Mouse (Mus musculus): ENCODE results near the gene Ldha. TPM values are rescaled to one million over a fixed set of nuclear protein-coding genes. Genes with fewer than 3 reads are reported as not detected.

Gene Ldha
- polyA plus RNA-seq, 1 experiment, result 392 TPM

DNA sequence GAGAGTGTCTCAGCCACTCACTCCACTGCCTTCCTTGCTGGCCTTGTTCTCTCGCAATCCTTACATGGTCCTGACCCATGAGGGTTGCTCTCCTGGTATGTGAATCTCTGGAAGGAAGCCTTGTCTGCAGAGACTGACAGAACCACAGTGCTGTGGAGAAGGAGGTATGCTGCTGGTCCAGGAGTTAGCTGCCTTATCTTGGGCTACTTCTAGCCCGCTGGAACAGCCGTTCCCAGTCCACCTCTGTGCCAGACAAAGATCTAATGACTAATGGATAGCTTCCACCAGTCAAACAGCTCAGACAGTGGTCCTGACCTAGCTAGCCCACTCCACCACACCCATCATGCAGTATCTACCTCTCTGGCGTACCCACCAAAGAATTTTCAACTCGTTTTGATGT, 4.9 kb upstream of the Ldha start:
- Histone ChIP-seq H3K27ac (ENCODE audit: insufficient read depth, low read length) (no peak overlapping the region), H3K4me1 (ENCODE audit: control insufficient read depth, insufficient read depth, low read length) (peaks cover 4% of the 10 kb centered on the region; the same call in 1 of the 2 replicates), H3K4me3 (ENCODE audit: insufficient read depth, low read length) (no peak overlapping the region)
- no peak for TF ChIP-seq POLR2A (IDR thresholded peaks at IDR 0.05; ENCODE audit: extremely low read depth, insufficient read depth, low read length)
- TF ChIP-seq CTCF (IDR thresholded peaks at IDR 0.05; ENCODE audit: extremely low read depth, insufficient read depth, low read length), result no peak

GRCm38 (mm10) chr7:46837073-46837472, 4.2 kb upstream of the Ldha start:
- TF ChIP-seq CTCF (IDR thresholded peaks at IDR 0.05; ENCODE audit: extremely low read depth, insufficient read depth, low read length) (no peak), POLR2A (IDR thresholded peaks at IDR 0.05; ENCODE audit: extremely low read depth, insufficient read depth, low read length) (no peak)
- Histone ChIP-seq H3K27ac (ENCODE audit: insufficient read depth, low read length) (no peak overlapping the region), H3K4me3 (ENCODE audit: insufficient read depth, low read length) (no peak overlapping the region), H3K4me1 (ENCODE audit: control insufficient read depth, insufficient read depth, low read length) (peaks cover 4% of the 10 kb centered on the region; the same call in 1 of the 2 replicates)

DNA sequence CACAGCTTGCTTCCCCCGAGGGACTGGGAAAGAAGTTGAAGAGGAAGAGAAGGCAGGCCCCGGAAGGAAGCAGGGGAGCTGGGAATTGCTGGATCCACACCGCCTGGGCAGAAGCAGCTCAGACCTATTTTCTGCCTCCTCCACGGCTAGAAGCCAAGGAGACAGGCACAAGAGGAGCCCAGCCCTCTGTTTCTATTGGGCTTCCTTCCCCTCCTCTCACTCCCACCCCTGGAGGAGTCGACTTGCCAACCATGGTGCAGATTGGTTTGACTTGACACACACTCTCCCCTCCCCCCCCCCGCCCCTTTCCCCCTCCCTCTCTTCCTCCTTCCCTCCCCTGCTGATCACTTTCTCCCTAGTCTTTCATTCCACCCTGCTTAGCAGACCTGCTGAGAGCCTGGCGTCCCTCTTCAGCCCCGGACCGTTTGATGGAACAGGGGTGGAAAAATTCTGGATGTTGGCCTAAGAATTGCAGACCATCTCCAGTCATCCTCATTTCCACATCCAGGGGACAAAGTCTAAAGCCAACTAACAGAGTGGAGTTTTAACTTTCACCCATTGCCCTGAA, 3.1 kb upstream of the Ldha start:
- no peak for TF ChIP-seq CTCF (IDR thresholded peaks at IDR 0.05; ENCODE audit: extremely low read depth, insufficient read depth, low read length)
- peak; percentile 27; the same call in 1 of the 2 replicates for TF ChIP-seq POLR2A (IDR thresholded peaks at IDR 0.05; ENCODE audit: extremely low read depth, insufficient read depth, low read length)
- peak overlapping the region; percentile 70 for H3K27ac ChIP-seq (ENCODE audit: insufficient read depth, low read length)
- peaks cover 4% of the 10 kb centered on the region; the same call in 1 of the 2 replicates for H3K4me1 ChIP-seq (ENCODE audit: control insufficient read depth, insufficient read depth, low read length)
- no peak overlapping the region for H3K4me3 ChIP-seq (ENCODE audit: insufficient read depth, low read length)

GRCm38 (mm10) chr7:46838891-46839302, 2.4 kb upstream of the Ldha start:
- H3K4me1 ChIP-seq (ENCODE audit: control insufficient read depth, insufficient read depth, low read length), result peaks cover 4% of the 10 kb centered on the region; the same call in 1 of the 2 replicates
- H3K4me3 ChIP-seq (ENCODE audit: insufficient read depth, low read length), result no peak overlapping the region
- TF ChIP-seq CTCF (IDR thresholded peaks at IDR 0.05; ENCODE audit: extremely low read depth, insufficient read depth, low read length), result no peak
- TF ChIP-seq POLR2A (IDR thresholded peaks at IDR 0.05; ENCODE audit: extremely low read depth, insufficient read depth, low read length), result peak; percentile 74; the same call in 1 of the 2 replicates
- H3K27ac ChIP-seq (ENCODE audit: insufficient read depth, low read length), result peak overlapping the region; percentile 73

- TF ChIP-seq POLR2A (IDR thresholded peaks at IDR 0.05; ENCODE audit: extremely low read depth, insufficient read depth, low read length), result no peak
- no peak for TF ChIP-seq CTCF (IDR thresholded peaks at IDR 0.05; ENCODE audit: extremely low read depth, insufficient read depth, low read length)
- peaks cover 4% of the 10 kb centered on the region; the same call in 1 of the 2 replicates for H3K4me1 ChIP-seq (ENCODE audit: control insufficient read depth, insufficient read depth, low read length)
- H3K27ac ChIP-seq (ENCODE audit: insufficient read depth, low read length), result peak overlapping the region; percentile 73
- H3K4me3 ChIP-seq (ENCODE audit: insufficient read depth, low read length), result no peak overlapping the region
Observed at GRCm38 (mm10) chr7:46839446-46839845, 1.8 kb upstream of the Ldha start.

GRCm38 (mm10) chr7:46839861-46840260, 1.4 kb upstream of the Ldha start:
- Histone ChIP-seq H3K4me3 (ENCODE audit: insufficient read depth, low read length) (no peak overlapping the region), H3K27ac (ENCODE audit: insufficient read depth, low read length) (no peak overlapping the region), H3K4me1 (ENCODE audit: control insufficient read depth, insufficient read depth, low read length) (peaks cover 4% of the 10 kb centered on the region; the same call in 1 of the 2 replicates)
- no peak for TF ChIP-seq CTCF (IDR thresholded peaks at IDR 0.05; ENCODE audit: extremely low read depth, insufficient read depth, low read length)

GRCm38 (mm10) chr7:46840326-46840725, 949 bp upstream of the Ldha start:
- Histone ChIP-seq H3K4me1 (ENCODE audit: control insufficient read depth, insufficient read depth, low read length) (peaks cover 6% of the 10 kb centered on the region; the same call in 1 of the 2 replicates), H3K27ac (ENCODE audit: insufficient read depth, low read length) (no peak overlapping the region), H3K4me3 (ENCODE audit: insufficient read depth, low read length) (no peak overlapping the region)
- TF ChIP-seq CTCF (IDR thresholded peaks at IDR 0.05; ENCODE audit: extremely low read depth, insufficient read depth, low read length), result no peak
- TF ChIP-seq POLR2A (IDR thresholded peaks at IDR 0.05; ENCODE audit: extremely low read depth, insufficient read depth, low read length), result no peak

- TF ChIP-seq CTCF (IDR thresholded peaks at IDR 0.05; ENCODE audit: extremely low read depth, insufficient read depth, low read length) (no peak), POLR2A (IDR thresholded peaks at IDR 0.05; ENCODE audit: extremely low read depth, insufficient read depth, low read length) (no peak)
- H3K4me1 ChIP-seq (ENCODE audit: control insufficient read depth, insufficient read depth, low read length), result peaks cover 6% of the 10 kb centered on the region; the same call in 1 of the 2 replicates
- H3K27ac ChIP-seq (ENCODE audit: insufficient read depth, low read length), result no peak overlapping the region
- H3K4me3 ChIP-seq (ENCODE audit: insufficient read depth, low read length), result no peak overlapping the region
Observed at GRCm38 (mm10) chr7:46842278-46842677, 1.0 kb downstream of the Ldha start.

- peaks cover 6% of the 10 kb centered on the region; the same call in 1 of the 2 replicates for H3K4me1 ChIP-seq (ENCODE audit: control insufficient read depth, insufficient read depth, low read length)
- H3K27ac ChIP-seq (ENCODE audit: insufficient read depth, low read length), result no peak overlapping the region
- TF ChIP-seq CTCF (IDR thresholded peaks at IDR 0.05; ENCODE audit: extremely low read depth, insufficient read depth, low read length), result no peak
- TF ChIP-seq POLR2A (IDR thresholded peaks at IDR 0.05; ENCODE audit: extremely low read depth, insufficient read depth, low read length), result no peak
- no peak overlapping the region for H3K4me3 ChIP-seq (ENCODE audit: insufficient read depth, low read length)
Observed at GRCm38 (mm10) chr7:46843576-46843975, 2.3 kb downstream of the Ldha start.
